Mouse (Mus musculus) midbrain, embryonic 15.5 days (tissue): ENCODE measurements at regions not wholly inside any gene's neighbourhood (a gene's known extent, or its start where the extent isn't known, plus 50 kb on each side); places are given as distances from the start of the nearest gene placed in this dataset.

Experiments
- ATAC-seq: fragments of 200-750 bp; cut with Nextera tagmentation; replicated peaks from 2 replicates; pipeline ENCODE4 v1.8.0; 2017; ENCODE audit warnings: moderate TSS enrichment
- H3K27ac ChIP-seq: fragments of 300-500 bp; sonication (generic); 2 replicates; pipeline ENCODE4 v1.5.1; 2015; ENCODE audit warnings: mild to moderate bottlenecking, inconsistent platforms
- H3K27me3 ChIP-seq: fragments of 300-500 bp; sonication (generic); replicated peaks from 2 replicates; pipeline ENCODE4 v1.6.1; 2015; ENCODE audit warnings: inconsistent platforms
- H3K36me3 ChIP-seq: fragments of 300-500 bp; sonication (generic); replicated peaks from 2 replicates; pipeline ENCODE4 v1.6.1; 2015; ENCODE audit warnings: inconsistent platforms
- H3K4me1 ChIP-seq: fragments of 300-500 bp; sonication (generic); 2 replicates; pipeline ENCODE4 v1.6.1; 2015; ENCODE audit warnings: inconsistent platforms
- H3K4me2 ChIP-seq: fragments of 300-500 bp; sonication (generic); 2 replicates; pipeline ENCODE4 v1.6.1; 2015; ENCODE audit warnings: inconsistent platforms, mild to moderate bottlenecking, moderate library complexity
- H3K4me3 ChIP-seq: fragments of 300-500 bp; sonication (generic); 2 replicates; pipeline ENCODE4 v1.5.1; 2015; ENCODE audit warnings: mild to moderate bottlenecking, inconsistent platforms
- H3K9ac ChIP-seq: fragments of 300-500 bp; sonication (generic); 2 replicates; pipeline ENCODE4 v1.6.1; 2015; ENCODE audit warnings: mild to moderate bottlenecking, inconsistent platforms
- H3K9me3 ChIP-seq: fragments of 300-500 bp; sonication (generic); 2 replicates; pipeline ENCODE4 v1.6.1; 2016; ENCODE audit warnings: inconsistent platforms
- WGBS: fragments of 180-500 bp; shearing (Covaris S2); methylation state at CpG from one replicate; pipeline ENCODE4 v1.1.7; 2015; ENCODE audit warnings: mixed read lengths; 5-methylcytosine and 5-hydroxymethylcytosine counted together

- no peaks in the 10 kb centered on the region for H3K27me3 ChIP-seq
- no peak overlapping the region for H3K4me2 ChIP-seq
- H3K9ac ChIP-seq: no peak overlapping the region
- 94% methylated on average over 6 of the region's 6 CpGs for WGBS
- no peaks in the 10 kb centered on the region for H3K36me3 ChIP-seq
- no peaks in the 10 kb centered on the region for H3K4me1 ChIP-seq
- no peaks in the 10 kb centered on the region for H3K9me3 ChIP-seq
- ATAC-seq: no peak
- no peak overlapping the region for H3K27ac ChIP-seq
- no peak overlapping the region for H3K4me3 ChIP-seq
These were observed 413.9 kb downstream of the Nucb2 start for GRCm38 (mm10) chr7:116917921-116918670.

- H3K27ac ChIP-seq: no peak overlapping the region
- no peak for ATAC-seq
- no peaks in the 10 kb centered on the region for H3K36me3 ChIP-seq
- no peak overlapping the region for H3K4me2 ChIP-seq
- no peaks in the 10 kb centered on the region for H3K27me3 ChIP-seq
- no peaks in the 10 kb centered on the region for H3K4me1 ChIP-seq
- WGBS: 82% methylated on average over 2 of the region's 2 CpGs
- no peak overlapping the region for H3K9ac ChIP-seq
- no peak overlapping the region for H3K4me3 ChIP-seq
- no peaks in the 10 kb centered on the region for H3K9me3 ChIP-seq
These were observed 434.3 kb upstream of the Xylt1 start for GRCm38 (mm10) chr7:116946448-116946847.

GRCm38 (mm10) chr7:116959196-116959895, 421.4 kb upstream of the Xylt1 start:
- no peak overlapping the region for H3K4me2 ChIP-seq
- H3K27ac ChIP-seq: no peak overlapping the region
- H3K4me3 ChIP-seq: no peak overlapping the region
- no peaks in the 10 kb centered on the region for H3K9me3 ChIP-seq
- H3K36me3 ChIP-seq: no peaks in the 10 kb centered on the region
- no peaks in the 10 kb centered on the region for H3K27me3 ChIP-seq
- no peak for ATAC-seq
- 84% methylated on average over 14 of the region's 14 CpGs for WGBS
- H3K4me1 ChIP-seq: no peaks in the 10 kb centered on the region
- no peak overlapping the region for H3K9ac ChIP-seq

- H3K27ac ChIP-seq: no peak overlapping the region
- H3K27me3 ChIP-seq: no peaks in the 10 kb centered on the region
- ATAC-seq: no peak
- no peaks in the 10 kb centered on the region for H3K36me3 ChIP-seq
- H3K4me3 ChIP-seq: no peak overlapping the region
- no peaks in the 10 kb centered on the region for H3K9me3 ChIP-seq
- no peak overlapping the region for H3K9ac ChIP-seq
- H3K4me1 ChIP-seq: no peaks in the 10 kb centered on the region
- WGBS: 76% methylated on average over 6 of the region's 6 CpGs
- no peak overlapping the region for H3K4me2 ChIP-seq
These were observed 416.9 kb upstream of the Xylt1 start for GRCm38 (mm10) chr7:116963839-116964238.

GRCm38 (mm10) chr7:116991351-116991750, 389.4 kb upstream of the Xylt1 start:
- Histone ChIP-seq H3K27ac (no peak overlapping the region), H3K4me1 (no peaks in the 10 kb centered on the region), H3K27me3 (no peaks in the 10 kb centered on the region), H3K9ac (no peak overlapping the region), H3K4me3 (no peak overlapping the region), H3K9me3 (no peaks in the 10 kb centered on the region), H3K4me2 (no peak overlapping the region), H3K36me3 (no peaks in the 10 kb centered on the region)
- ATAC-seq: no peak
- WGBS: 56% methylated on average over 2 of the region's 2 CpGs

- no peaks in the 10 kb centered on the region for H3K9me3 ChIP-seq
- no peak overlapping the region for H3K4me3 ChIP-seq
- H3K27ac ChIP-seq: no peak overlapping the region
- ATAC-seq: no peak
- H3K4me1 ChIP-seq: no peaks in the 10 kb centered on the region
- no peaks in the 10 kb centered on the region for H3K27me3 ChIP-seq
- no peak overlapping the region for H3K9ac ChIP-seq
- H3K36me3 ChIP-seq: no peaks in the 10 kb centered on the region
- H3K4me2 ChIP-seq: no peak overlapping the region
These were observed 388.6 kb upstream of the Xylt1 start for GRCm38 (mm10) chr7:116992166-116992565.

- no peaks in the 10 kb centered on the region for H3K4me1 ChIP-seq
- no peaks in the 10 kb centered on the region for H3K9me3 ChIP-seq
- no peaks in the 10 kb centered on the region for H3K36me3 ChIP-seq
- no peak overlapping the region for H3K4me3 ChIP-seq
- no peaks in the 10 kb centered on the region for H3K27me3 ChIP-seq
- no peak overlapping the region for H3K4me2 ChIP-seq
- H3K27ac ChIP-seq: no peak overlapping the region
- 86% methylated on average over 3 of the region's 3 CpGs for WGBS
- no peak overlapping the region for H3K9ac ChIP-seq
- no peak for ATAC-seq
These were observed 385.0 kb upstream of the Xylt1 start for GRCm38 (mm10) chr7:116995770-116996169.

GRCm38 (mm10) chr7:117003167-117003566, 377.6 kb upstream of the Xylt1 start:
- no peaks in the 10 kb centered on the region for H3K36me3 ChIP-seq
- H3K4me3 ChIP-seq: no peak overlapping the region
- H3K4me2 ChIP-seq: no peak overlapping the region
- H3K4me1 ChIP-seq: no peaks in the 10 kb centered on the region
- no peaks in the 10 kb centered on the region for H3K27me3 ChIP-seq
- no peak overlapping the region for H3K9ac ChIP-seq
- no peak for ATAC-seq
- no peaks in the 10 kb centered on the region for H3K9me3 ChIP-seq
- no peak overlapping the region for H3K27ac ChIP-seq

GRCm38 (mm10) chr7:117018349-117018748, 362.4 kb upstream of the Xylt1 start:
- Histone ChIP-seq H3K4me3 (no peak overlapping the region), H3K27ac (no peak overlapping the region)
- no peak for ATAC-seq

GRCm38 (mm10) chr7:117021716-117022115, 359.1 kb upstream of the Xylt1 start:
- Histone ChIP-seq H3K27me3 (no peaks in the 10 kb centered on the region), H3K36me3 (no peaks in the 10 kb centered on the region), H3K4me3 (no peak overlapping the region), H3K4me1 (no peaks in the 10 kb centered on the region), H3K4me2 (no peak overlapping the region), H3K9me3 (no peaks in the 10 kb centered on the region), H3K9ac (no peak overlapping the region), H3K27ac (no peak overlapping the region)
- 70% methylated on average over 4 of the region's 4 CpGs for WGBS
- no peak for ATAC-seq

More at GRCm38 (mm10) chr7:117018349-117018748, 362.4 kb upstream of the Xylt1 start:
- Histone ChIP-seq H3K4me2 (no peak overlapping the region), H3K4me1 (no peaks in the 10 kb centered on the region), H3K9ac (no peak overlapping the region), H3K36me3 (no peaks in the 10 kb centered on the region), H3K9me3 (no peaks in the 10 kb centered on the region), H3K27me3 (no peaks in the 10 kb centered on the region)
- WGBS: 87% methylated on average over 1 of the region's 1 CpGs

- Histone ChIP-seq H3K36me3 (no peaks in the 10 kb centered on the region), H3K9ac (no peak overlapping the region), H3K4me2 (no peak overlapping the region), H3K9me3 (no peaks in the 10 kb centered on the region), H3K27me3 (no peaks in the 10 kb centered on the region), H3K4me3 (no peak overlapping the region), H3K27ac (no peak overlapping the region), H3K4me1 (no peaks in the 10 kb centered on the region)
- 83% methylated on average over 9 of the region's 9 CpGs for WGBS
- ATAC-seq: no peak
These were observed 335.9 kb upstream of the Xylt1 start for GRCm38 (mm10) chr7:117044926-117045325.

GRCm38 (mm10) chr7:117049249-117049648, 331.5 kb upstream of the Xylt1 start:
- ATAC-seq: no peak
- H3K4me1 ChIP-seq: no peaks in the 10 kb centered on the region
- no peak overlapping the region for H3K9ac ChIP-seq
- no peaks in the 10 kb centered on the region for H3K9me3 ChIP-seq
- H3K27me3 ChIP-seq: no peaks in the 10 kb centered on the region
- no peak overlapping the region for H3K4me3 ChIP-seq
- H3K36me3 ChIP-seq: no peaks in the 10 kb centered on the region
- H3K27ac ChIP-seq: no peak overlapping the region
- no peak overlapping the region for H3K4me2 ChIP-seq

- Histone ChIP-seq H3K27me3 (no peaks in the 10 kb centered on the region), H3K9me3 (no peaks in the 10 kb centered on the region), H3K9ac (no peak overlapping the region), H3K4me3 (no peak overlapping the region), H3K4me1 (no peaks in the 10 kb centered on the region), H3K4me2 (no peak overlapping the region), H3K36me3 (no peaks in the 10 kb centered on the region), H3K27ac (no peak overlapping the region)
- WGBS: 56% methylated on average over 2 of the region's 2 CpGs
- ATAC-seq: no peak
These were observed 315.0 kb upstream of the Xylt1 start for GRCm38 (mm10) chr7:117065771-117066170.
